ENCODE assay signal across 17 mouse cellular contexts in genomic region chr17:29186989-29187859, GRCm38 (mm10). TPM values are rescaled to one million over a fixed set of nuclear protein-coding genes. Genes with fewer than 3 reads are reported as not detected.
DNase-seq lines count a peak whose midpoint lies in the region; ATAC-seq and TF ChIP-seq lines count a peak whose summit lies in the region.
"Had no signal": no experiment of that assay in that cellular context is flagged by ENCODE, and none has a peak within 500 bp of the region (broad histone marks: within the 10 kb centered on the region; RNA-seq: fewer than 3 reads in every experiment).

No protein-coding gene starts in this region.

- no peaks in the 10 kb centered on the region for H3K36me3 ChIP-seq in heart, embryonic 10.5 days
- no peaks in the 10 kb centered on the region for H3K36me3 ChIP-seq in forebrain, postnatal 0 days (ENCODE audit: insufficient read depth)
- H3K36me3 ChIP-seq in myocyte (ENCODE audit: control insufficient read depth, insufficient read depth) = no peaks in the 10 kb centered on the region
- H3K36me3 ChIP-seq: G1E; liver, embryonic 15.5 days had no signal

- H3K79me2 ChIP-seq in myocyte (ENCODE audit: control insufficient read depth, insufficient read depth) = no peaks in the 10 kb centered on the region

- 0 out of 2 replicates have a peak, but pooled peaks cover 8% of the 10 kb centered on the region for H3K27me3 ChIP-seq in heart, embryonic 10.5 days (ENCODE audit: insufficient read depth, poor library complexity, severe bottlenecking)
- no peaks in the 10 kb centered on the region for H3K27me3 ChIP-seq in forebrain, postnatal 0 days (ENCODE audit: insufficient read depth, low read length)
- peaks cover 31% of the 10 kb centered on the region for H3K27me3 ChIP-seq in myocyte (ENCODE audit: control insufficient read depth, insufficient read depth, insufficient read length)
- H3K27me3 ChIP-seq in cerebellum, adult 2 months (ENCODE audit: control insufficient read depth, insufficient read depth, low read length) = no peaks in the 10 kb centered on the region

- no peak overlapping the region for H3K4me3 ChIP-seq in heart, embryonic 10.5 days
- H3K4me3 ChIP-seq in forebrain, postnatal 0 days (ENCODE audit: low read depth, low read length) = no peak overlapping the region
- H3K4me3 ChIP-seq in myocyte = no peak overlapping the region
- H3K4me3 ChIP-seq in cerebellum, adult 2 months (replicated peaks; ENCODE audit: insufficient read depth, low read depth, low read length) = no peak overlapping the region
- H3K4me3 ChIP-seq: liver, embryonic 15.5 days had no signal

- WGBS in heart, embryonic 10.5 days = 48% methylated on average over 10 of the region's 10 CpGs
- 16% methylated on average over 10 of the region's 10 CpGs for WGBS in forebrain, postnatal 0 days
- WGBS in cerebellum, adult 2 months = 52% methylated on average over 10 of the region's 10 CpGs

- intact Hi-C loops in heart, postnatal 14 days (cut with DNase I) = no loop called here

- TF ChIP-seq POLR2A in myocyte (IDR thresholded peaks at IDR 0.05; ENCODE audit: insufficient read length, low read depth) = no peak
- TF ChIP-seq POLR2A in cerebellum, adult 2 months (IDR thresholded peaks at IDR 0.05; ENCODE audit: borderline replicate concordance, insufficient read depth, low read length) = no peak

- H3K9me3 ChIP-seq in heart, embryonic 10.5 days = no peaks in the 10 kb centered on the region
- no peaks in the 10 kb centered on the region for H3K9me3 ChIP-seq in forebrain, postnatal 0 days (ENCODE audit: low read length)
- H3K9me3 ChIP-seq: G1E; liver, embryonic 15.5 days had no signal

- TF ChIP-seq CTCF in forebrain, postnatal 0 days (IDR thresholded peaks at IDR 0.05; ENCODE audit: low read depth) = no peak
- no peak for TF ChIP-seq CTCF in cerebellum, adult 2 months (IDR thresholded peaks at IDR 0.05; ENCODE audit: borderline replicate concordance, insufficient read depth, low read depth, low read length)

- peak overlapping the region; percentile 31; the same call in 1 of the 2 replicates for H3K27ac ChIP-seq in heart, embryonic 10.5 days
- peak overlapping the region; percentile 54; the same call in 1 of the 2 replicates for H3K27ac ChIP-seq in forebrain, postnatal 0 days (ENCODE audit: low read depth, low read length)
- H3K27ac ChIP-seq in cerebellum, adult 2 months (ENCODE audit: insufficient read depth, low read length) = no peak overlapping the region
- H3K27ac ChIP-seq: liver, embryonic 15.5 days had no signal

- no peak overlapping the region for H3K4me2 ChIP-seq in forebrain, postnatal 0 days (ENCODE audit: low read depth)
- H3K4me2 ChIP-seq in myocyte (ENCODE audit: low read depth) = no peak overlapping the region
- H3K4me2 ChIP-seq: liver, embryonic 15.5 days had no signal

- H3K9ac ChIP-seq in forebrain, postnatal 0 days = no peak overlapping the region
- H3K9ac ChIP-seq: liver, embryonic 15.5 days had no signal

- H3K4me1 ChIP-seq in heart, embryonic 10.5 days = peaks cover 59% of the 10 kb centered on the region
- no peaks in the 10 kb centered on the region for H3K4me1 ChIP-seq in forebrain, postnatal 0 days (ENCODE audit: insufficient read depth)
- no peaks in the 10 kb centered on the region for H3K4me1 ChIP-seq in cerebellum, adult 2 months (ENCODE audit: control insufficient read depth, insufficient read depth, low read length)
- H3K4me1 ChIP-seq: liver, embryonic 15.5 days had no signal

- no peak for DNase-seq in heart, embryonic 10.5 days (ENCODE audit: low spot score)
- no peak for DNase-seq in heart, adult 8-10 months (ENCODE audit: low spot score)
- DNase-seq in embryo, embryonic 10.5 days (ENCODE audit: low spot score) = peak; percentile 39
- DNase-seq in forebrain, postnatal 0 days = no peak
- DNase-seq in cerebellum, adult 2 months = no peak
- no peak for DNase-seq in heart, postnatal 14 days
- DNase-seq: cerebellum, postnatal 10 days; gastrocnemius, postnatal 14 days; kidney, adult 8-10 months; left cerebral cortex, postnatal 4 days; right cerebral cortex, postnatal 4 days had no signal

- peak; percentile 51 for ATAC-seq in forebrain, postnatal 0 days
- ATAC-seq in monocyte, adult 5-6 weeks (replicated peaks; ENCODE audit: insufficient number of reproducible peaks, low FRiP score, low TSS enrichment, poor library complexity, severe bottlenecking) = no peak
- ATAC-seq: activated CD4-positive, CD25-positive, alpha-beta regulatory T cell, adult 4 months had no signal

- no peak overlapping the region for H3ac ChIP-seq in myocyte (ENCODE audit: control insufficient read depth, insufficient read length)

TF ChIP-seq in myocyte, 11 proteins besides CTCF, POLR2A, EP300 and RAD21:
- TF ChIP-seq MYOD1 (IDR thresholded peaks at IDR 0.05; ENCODE audit: control insufficient read depth in 1 of 3, insufficient read length in 2 of 3, low read depth in 2 of 3) = peak in 2 of 3 experiments; percentile 32 to 71
- no peak for TF ChIP-seq SRF (IDR thresholded peaks at IDR 0.05; ENCODE audit: control insufficient read depth, insufficient read length, low read depth)
TF ChIP-seq in myocyte: peak in this region for 1.

RNA-seq across cellular contexts. Expression of gene Cpne5, which starts 50.7 kb away (rescaled TPM):
- 18.0 and 23.3 TPM in 2 replicates for polyA plus RNA-seq in heart, embryonic 10.5 days (2016; fragmentation: Nextera tagmentation; extraction: Ambion mirVana)
- 1 to 10 TPM; 3.2 to 9.5 (median 4.4) TPM for total RNA-seq in heart, adult 8-10 months (2022)
- 46.2 and 60.0 TPM in 2 replicates for total RNA-seq in forebrain, postnatal 0 days (2014; rRNA removed)
- 48.6 and 61.6 TPM in 2 replicates for polyA plus RNA-seq in forebrain, postnatal 0 days (2015; fragmentation: Nextera tagmentation; extraction: Ambion mirVana)
- polyA plus RNA-seq in myocyte (2012; fragmentation: generic; extraction: Trizol) = 0.56 TPM
- total RNA-seq in monocyte, adult 5-6 weeks (2017) = 2.1 TPM in 1 of 3 replicates, not detected in the others
- polyA plus RNA-seq in cerebellum, adult 2 months (2012; rRNA removed) = 7.5 and 8.4 TPM in 2 replicates
- total RNA-seq in heart, postnatal 14 days (2021) = 1 to 10 TPM; 2.3 to 3.9 TPM
- total RNA-seq: megakaryocyte, adult 5-6 weeks had no signal
